Mouse (Mus musculus) heart, postnatal 0 days (tissue): Measurements from ENCODE around the gene Tmub2.

Experiments
- CTCF ChIP-seq: IDR thresholded peaks from 2 replicates; pipeline ENCODE4 v1.5.1; 2016; ENCODE audit warnings: antibody characterized with exemption, control low read depth, low read depth
- EP300 ChIP-seq: IDR thresholded peaks from 2 replicates; pipeline ENCODE4 v1.6.1; 2016; ENCODE audit warnings: antibody characterized with exemption, low read depth

- TF ChIP-seq CTCF (peak; percentile 62), EP300 (no peak)
Observed at GRCm38 (mm10) chr11:102299839-102300238, 15.1 kb downstream of the Tmub2 start.
